Mouse (Mus musculus): ENCODE results near the gene Trp53. TPM values are rescaled to one million over a fixed set of nuclear protein-coding genes. Genes with fewer than 3 reads are reported as not detected.

Trp53 gene
- polyA plus RNA-seq, 1 experiment, result 22.1 TPM

- Histone ChIP-seq H3K27me3 (ENCODE audit: control insufficient read depth, insufficient read depth, low read length) (no peaks in the 10 kb centered on the region), H3K27ac (ENCODE audit: control insufficient read depth, insufficient read depth, low read depth, low read length) (no peak overlapping the region), H3K4me3 (ENCODE audit: control insufficient read depth, low read depth, low read length) (no peak overlapping the region), H3K4me1 (ENCODE audit: control insufficient read depth, insufficient read depth, low read length) (peaks cover 43% of the 10 kb centered on the region), H3K36me3 (ENCODE audit: control insufficient read depth, insufficient read depth, low read length) (no peaks in the 10 kb centered on the region; the same call in 1 of the 2 replicates)
- TF ChIP-seq CTCF (IDR thresholded peaks at IDR 0.05; ENCODE audit: control insufficient read depth, insufficient read depth, insufficient replicate concordance, low read depth, low read length) (no peak), POLR2A (IDR thresholded peaks at IDR 0.05; ENCODE audit: control insufficient read depth, low read depth, low read length) (no peak)
Measured at GRCm38 (mm10) chr11:69557381-69557958, 22.7 kb upstream of the Trp53 start.

GRCm38 (mm10) chr11:69558756-69559155 is 21.4 kb upstream of the Trp53 start:
- H3K27me3 ChIP-seq (ENCODE audit: control insufficient read depth, insufficient read depth, low read length), result no peaks in the 10 kb centered on the region
- no peak overlapping the region for H3K4me3 ChIP-seq (ENCODE audit: control insufficient read depth, low read depth, low read length)
- H3K4me1 ChIP-seq (ENCODE audit: control insufficient read depth, insufficient read depth, low read length), result peaks cover 32% of the 10 kb centered on the region

GRCm38 (mm10) chr11:69559183-69559582 is 21.0 kb upstream of the Trp53 start:
- TF ChIP-seq POLR2A (IDR thresholded peaks at IDR 0.05; ENCODE audit: control insufficient read depth, low read depth, low read length) (no peak), CTCF (IDR thresholded peaks at IDR 0.05; ENCODE audit: control insufficient read depth, insufficient read depth, insufficient replicate concordance, low read depth, low read length) (no peak)
- Histone ChIP-seq H3K36me3 (ENCODE audit: control insufficient read depth, insufficient read depth, low read length) (no peaks in the 10 kb centered on the region; the same call in 1 of the 2 replicates), H3K27me3 (ENCODE audit: control insufficient read depth, insufficient read depth, low read length) (no peaks in the 10 kb centered on the region), H3K27ac (ENCODE audit: control insufficient read depth, insufficient read depth, low read depth, low read length) (no peak overlapping the region), H3K4me3 (ENCODE audit: control insufficient read depth, low read depth, low read length) (no peak overlapping the region), H3K4me1 (ENCODE audit: control insufficient read depth, insufficient read depth, low read length) (peaks cover 32% of the 10 kb centered on the region)

More at GRCm38 (mm10) chr11:69558756-69559155, 21.4 kb upstream of the Trp53 start:
- TF ChIP-seq CTCF (IDR thresholded peaks at IDR 0.05; ENCODE audit: control insufficient read depth, insufficient read depth, insufficient replicate concordance, low read depth, low read length) (no peak), POLR2A (IDR thresholded peaks at IDR 0.05; ENCODE audit: control insufficient read depth, low read depth, low read length) (no peak)
- Histone ChIP-seq H3K36me3 (ENCODE audit: control insufficient read depth, insufficient read depth, low read length) (no peaks in the 10 kb centered on the region; the same call in 1 of the 2 replicates), H3K27ac (ENCODE audit: control insufficient read depth, insufficient read depth, low read depth, low read length) (no peak overlapping the region)

DNA sequence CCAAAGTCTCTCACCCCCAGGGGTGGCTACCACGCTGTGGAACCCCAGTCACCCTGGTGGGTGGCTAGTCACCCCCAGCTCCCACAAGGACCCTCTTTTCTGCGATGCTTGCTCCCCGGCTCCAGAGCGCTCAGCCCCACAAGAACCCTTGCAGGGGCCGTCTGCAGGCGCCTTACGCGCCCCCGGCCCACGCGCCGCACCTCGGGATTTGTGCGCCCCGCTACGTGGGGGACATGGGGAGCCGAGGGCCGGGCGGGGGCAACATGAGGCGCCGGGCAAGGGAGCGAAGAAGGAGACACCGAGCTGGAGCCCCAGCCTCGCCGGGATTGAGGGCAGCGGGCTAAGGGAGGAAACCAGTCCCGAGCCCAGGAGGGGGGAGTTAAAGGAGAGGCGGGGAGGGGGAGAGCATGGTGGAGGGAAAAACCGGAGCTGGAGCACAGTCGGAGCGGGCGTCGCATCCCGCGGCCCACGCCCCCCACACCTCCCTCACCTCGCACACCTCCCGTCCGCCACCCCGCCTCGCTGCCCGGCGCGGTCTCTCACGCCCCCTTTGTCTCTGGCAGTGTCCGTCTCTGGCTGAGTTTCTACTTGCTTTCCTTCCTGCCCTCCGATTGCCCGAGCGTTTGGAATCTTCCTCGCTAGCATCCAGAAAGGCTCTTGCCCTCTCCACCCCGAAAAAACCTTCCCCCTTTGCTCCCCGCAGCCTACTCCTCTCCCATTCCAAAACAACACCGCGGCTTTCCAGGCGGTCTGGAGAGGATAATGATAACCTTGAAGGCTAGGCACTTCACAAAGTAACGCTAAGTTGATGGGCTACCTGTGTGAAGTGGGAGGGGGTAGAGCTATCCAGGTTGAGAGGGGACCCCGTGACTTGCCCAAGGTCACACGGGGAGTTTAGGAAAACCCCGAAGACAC is 20.1 kb upstream of the Trp53 start, which contains the start of gene Efnb3:
Gene Efnb3 (minus strand): TSS at position 355 of the 915 bp plus-strand sequence.
- Histone ChIP-seq H3K4me3 (ENCODE audit: control insufficient read depth, low read depth, low read length) (peak within 1 kb of the TSS; percentile 59), H3K27me3 (ENCODE audit: control insufficient read depth, insufficient read depth, low read length) (no peaks in the 10 kb centered on the region), H3K4me1 (ENCODE audit: control insufficient read depth, insufficient read depth, low read length) (peaks cover 24% of the 10 kb centered on the region), H3K27ac (ENCODE audit: control insufficient read depth, insufficient read depth, low read depth, low read length) (no peak within 1 kb of the TSS), H3K36me3 (ENCODE audit: control insufficient read depth, insufficient read depth, low read length) (no peaks in the 10 kb centered on the region; the same call in 1 of the 2 replicates)
- TF ChIP-seq CTCF (IDR thresholded peaks at IDR 0.05; ENCODE audit: control insufficient read depth, insufficient read depth, insufficient replicate concordance, low read depth, low read length) (no peak), POLR2A (IDR thresholded peaks at IDR 0.05; ENCODE audit: control insufficient read depth, low read depth, low read length) (no peak)

- no peak; the same call in 1 of the 2 replicates for TF ChIP-seq POLR2A (IDR thresholded peaks at IDR 0.05; ENCODE audit: control insufficient read depth, low read depth, low read length)
- no peak for TF ChIP-seq CTCF (IDR thresholded peaks at IDR 0.05; ENCODE audit: control insufficient read depth, insufficient read depth, insufficient replicate concordance, low read depth, low read length)
- no peaks in the 10 kb centered on the region; the same call in 1 of the 2 replicates for H3K36me3 ChIP-seq (ENCODE audit: control insufficient read depth, insufficient read depth, low read length)
- H3K4me1 ChIP-seq (ENCODE audit: control insufficient read depth, insufficient read depth, low read length), result peaks cover 23% of the 10 kb centered on the region
- no peak overlapping the region for H3K27ac ChIP-seq (ENCODE audit: control insufficient read depth, insufficient read depth, low read depth, low read length)
- H3K27me3 ChIP-seq (ENCODE audit: control insufficient read depth, insufficient read depth, low read length), result no peaks in the 10 kb centered on the region
- no peak overlapping the region for H3K4me3 ChIP-seq (ENCODE audit: control insufficient read depth, low read depth, low read length)
Measured at GRCm38 (mm10) chr11:69560896-69561854, 19.0 kb upstream of the Trp53 start.

DNA sequence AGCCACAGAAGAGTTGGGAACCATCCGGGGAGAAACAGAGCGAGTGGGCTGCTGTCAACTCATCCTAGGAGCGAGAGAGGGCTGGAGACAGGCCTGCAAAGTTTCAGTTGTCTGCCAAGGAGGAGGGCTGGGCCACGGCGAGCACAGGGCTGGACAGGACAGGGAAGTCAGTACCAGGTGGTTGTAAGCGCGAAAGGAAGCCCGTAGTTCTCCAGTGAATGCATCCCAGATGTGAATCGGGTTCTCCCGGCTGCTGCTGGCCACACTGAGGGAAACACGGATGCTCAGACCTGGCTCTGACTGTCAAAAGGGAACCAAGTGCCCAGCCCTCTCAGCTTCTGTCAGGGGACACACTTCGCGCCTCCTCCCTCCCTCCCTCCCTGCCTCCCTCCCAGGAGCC is 16.8 kb upstream of the Trp53 start:
- H3K4me1 ChIP-seq (ENCODE audit: control insufficient read depth, insufficient read depth, low read length), result peaks cover 17% of the 10 kb centered on the region
- H3K27ac ChIP-seq (ENCODE audit: control insufficient read depth, insufficient read depth, low read depth, low read length), result no peak overlapping the region
- no peaks in the 10 kb centered on the region; the same call in 1 of the 2 replicates for H3K36me3 ChIP-seq (ENCODE audit: control insufficient read depth, insufficient read depth, low read length)
- TF ChIP-seq POLR2A (IDR thresholded peaks at IDR 0.05; ENCODE audit: control insufficient read depth, low read depth, low read length) (no peak), CTCF (IDR thresholded peaks at IDR 0.05; ENCODE audit: control insufficient read depth, insufficient read depth, insufficient replicate concordance, low read depth, low read length) (no peak)
- no peaks in the 10 kb centered on the region for H3K27me3 ChIP-seq (ENCODE audit: control insufficient read depth, insufficient read depth, low read length)
- H3K4me3 ChIP-seq (ENCODE audit: control insufficient read depth, low read depth, low read length), result no peak overlapping the region

Data from testis, adult 2 months (tissue).